Mouse (Mus musculus) left cerebral cortex, postnatal 14 days (tissue): Measurements from ENCODE around the gene Msrb2. TPM values are rescaled to one million over a fixed set of nuclear protein-coding genes. Genes with fewer than 3 reads are reported as not detected.

Experiments
- DNase-seq, 2 experiments: peaks; one replicate each; pipeline ENCODE4 v3.0.0; 2021 to 2022; ENCODE audit warnings: low spot score in 2 of 2, mixed read lengths in 1 of 2
- intact Hi-C: fragments of 180-260 bp; cut with DNase I; formaldehyde crosslinking; loops from one replicate; pipeline ENCODE4 v1.15.1; 2025
- total RNA-seq, 2 experiments: library from RNA; stranded (reverse); gene quantifications; 2 replicates each; pipeline ENCODE4 v1.2.3; 2021

Msrb2 gene
- total RNA-seq, 2 experiments from 2014 or later, result 15.0 to 16.3 TPM

- intact Hi-C loops, result no loop called here
These were observed 60.5 kb downstream of the Msrb2 start for GRCm38 (mm10) chr2:19431614-19432323.

GRCm38 (mm10) chr2:19444346-19444745, 73.1 kb downstream of the Msrb2 start:
- intact Hi-C loops, result no loop called here
- no peak for DNase-seq

More at GRCm38 (mm10) chr2:19431614-19432323, 60.5 kb downstream of the Msrb2 start:
- no peak for DNase-seq

Other genes starting within 250 kb of the Msrb2 start
- under 1 TPM; 0.37 to 0.57 TPM for gene Armc3, start 172.1 kb upstream of the Msrb2 start, total RNA-seq
- gene Ptf1a, start 74.2 kb downstream of the Msrb2 start, total RNA-seq, result not detected
- gene 4921504E06Rik, start 182.5 kb downstream of the Msrb2 start, total RNA-seq, result not detected